Mouse (Mus musculus): ENCODE measurements around the gene Cyb561d2. TPM values are rescaled to one million over a fixed set of nuclear protein-coding genes. Genes with fewer than 3 reads are reported as not detected.
"Not testable (repeated sequence)": the region's sequence is repeated elsewhere in the genome, so short reads cannot be mapped to it uniquely, and the experiment has no call there.

The Cyb561d2 gene
- polyA plus RNA-seq, 1 experiment from 2014 or later: 14.3 TPM

- no peaks in the 10 kb centered on the region for H3K27me3 ChIP-seq (ENCODE audit: control insufficient read depth, insufficient read depth, low read length)
- H3K4me1 ChIP-seq (replicated peaks; ENCODE audit: control insufficient read depth, insufficient read depth, low read length): peaks cover 28% of the 10 kb centered on the region
- H3K4me2 ChIP-seq (ENCODE audit: low read depth, low read length, severe bottlenecking): peak within 1 kb of the TSS; percentile 81
- 6% methylated on average over 18 of the region's 18 CpGs for WGBS
- ATAC-seq (replicated peaks; ENCODE audit: low FRiP score) (no peak), DNase-seq (ENCODE audit: low spot score) (peak; percentile 58)
- H3K4me3 ChIP-seq (ENCODE audit: low read depth, low read length): peak within 1 kb of the TSS; percentile 79
- H3K27ac ChIP-seq (ENCODE audit: low read depth, low read length): peak within 1 kb of the TSS; percentile 81
- H3K9me3 ChIP-seq (ENCODE audit: control insufficient read depth, low read length): no peaks in the 10 kb centered on the region
- peak within 1 kb of the TSS; percentile 94 for H3K9ac ChIP-seq (ENCODE audit: low read length)
- H3K36me3 ChIP-seq (ENCODE audit: control insufficient read depth, insufficient read depth, low read length): peaks cover 13% of the 10 kb centered on the region; the same call in 1 of the 2 replicates
Observed at GRCm38 (mm10) chr9:107567702-107568319, 25.8 kb upstream of the Cyb561d2 start, which contains the start of gene Hyal2. Gene Hyal2, plus strand, starts transcription at chr9:107567945.

DNA sequence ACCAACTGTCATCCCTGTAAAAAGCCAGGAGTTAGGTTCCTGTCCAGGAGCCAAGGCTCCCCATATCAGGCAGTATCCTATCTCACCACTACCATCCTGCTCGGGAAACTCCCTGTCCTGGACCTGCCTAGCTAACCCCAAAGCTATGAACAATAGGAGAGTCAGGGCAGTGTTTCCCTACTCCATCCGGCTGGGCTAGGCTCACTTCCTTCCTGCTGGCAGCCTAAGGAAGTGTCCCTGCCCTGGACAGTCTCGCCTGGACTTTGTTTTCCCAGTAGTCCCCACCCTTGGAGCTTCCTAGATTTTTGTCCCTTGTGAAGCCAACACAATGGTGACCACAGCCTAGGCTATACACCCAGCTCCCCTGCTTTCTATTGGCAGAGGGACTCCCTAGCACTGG, 24.9 kb upstream of the Cyb561d2 start:
- no peak overlapping the region for H3K27ac ChIP-seq (ENCODE audit: low read depth, low read length)

DNA sequence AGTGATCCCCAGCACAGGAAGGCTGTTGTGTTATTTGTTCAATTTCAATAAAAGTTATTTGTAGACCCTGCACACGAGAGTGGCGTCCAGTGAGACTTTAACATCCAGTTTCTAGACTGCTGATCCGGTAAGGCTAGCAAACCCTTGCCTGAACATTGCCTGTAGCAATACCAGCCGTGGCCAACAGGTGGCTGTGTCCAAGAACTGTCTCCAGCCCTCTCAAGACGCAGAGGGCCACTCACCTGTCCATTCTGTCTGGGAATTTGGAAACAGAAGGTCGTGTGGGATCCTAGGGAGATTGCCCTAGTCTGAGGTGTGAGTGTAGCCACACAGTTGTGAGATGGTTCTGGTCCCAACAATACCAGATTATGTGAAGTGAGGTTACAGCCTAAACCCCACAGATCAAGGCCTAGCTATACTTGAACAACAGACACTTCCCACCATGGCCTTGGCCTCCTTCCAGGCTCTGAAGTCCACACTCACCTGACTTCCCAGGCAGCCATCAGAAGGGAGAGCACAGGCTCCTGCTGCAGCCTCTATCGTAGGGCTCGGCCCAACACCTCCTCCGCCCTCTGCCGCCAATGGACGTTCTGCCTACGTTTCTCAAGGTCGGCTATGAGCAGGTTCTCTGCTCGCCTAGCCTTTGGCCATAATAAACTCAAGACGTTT, 24.2 kb upstream of the Cyb561d2 start:
- Histone ChIP-seq H3K4me3 (ENCODE audit: low read depth, low read length) (no peak overlapping the region), H3K36me3 (ENCODE audit: control insufficient read depth, insufficient read depth, low read length) (peaks cover 9% of the 10 kb centered on the region; the same call in 1 of the 2 replicates), H3K4me2 (ENCODE audit: low read depth, low read length, severe bottlenecking) (no peak overlapping the region), H3K4me1 (replicated peaks; ENCODE audit: control insufficient read depth, insufficient read depth, low read length) (peaks cover 24% of the 10 kb centered on the region), H3K9me3 (ENCODE audit: control insufficient read depth, low read length) (no peaks in the 10 kb centered on the region), H3K27me3 (ENCODE audit: control insufficient read depth, insufficient read depth, low read length) (no peaks in the 10 kb centered on the region), H3K9ac (ENCODE audit: low read length) (no peak overlapping the region), H3K27ac (ENCODE audit: low read depth, low read length) (no peak overlapping the region)
- no peak for ATAC-seq (replicated peaks; ENCODE audit: low FRiP score)
- WGBS: 62% methylated on average over 15 of the region's 15 CpGs
- DNase-seq (ENCODE audit: low spot score): peak; percentile 89

More for the DNA sequence above, 24.9 kb upstream of the Cyb561d2 start:
- Histone ChIP-seq H3K27me3 (ENCODE audit: control insufficient read depth, insufficient read depth, low read length) (no peaks in the 10 kb centered on the region), H3K9me3 (ENCODE audit: control insufficient read depth, low read length) (no peaks in the 10 kb centered on the region), H3K4me2 (ENCODE audit: low read depth, low read length, severe bottlenecking) (no peak overlapping the region), H3K9ac (ENCODE audit: low read length) (no peak overlapping the region), H3K4me3 (ENCODE audit: low read depth, low read length) (no peak overlapping the region), H3K4me1 (replicated peaks; ENCODE audit: control insufficient read depth, insufficient read depth, low read length) (peaks cover 28% of the 10 kb centered on the region), H3K36me3 (ENCODE audit: control insufficient read depth, insufficient read depth, low read length) (peaks cover 7% of the 10 kb centered on the region; the same call in 1 of the 2 replicates)
- ATAC-seq (replicated peaks; ENCODE audit: low FRiP score) (no peak), DNase-seq (ENCODE audit: low spot score) (no peak)
- WGBS: 65% methylated on average over 3 of the region's 3 CpGs

DNA sequence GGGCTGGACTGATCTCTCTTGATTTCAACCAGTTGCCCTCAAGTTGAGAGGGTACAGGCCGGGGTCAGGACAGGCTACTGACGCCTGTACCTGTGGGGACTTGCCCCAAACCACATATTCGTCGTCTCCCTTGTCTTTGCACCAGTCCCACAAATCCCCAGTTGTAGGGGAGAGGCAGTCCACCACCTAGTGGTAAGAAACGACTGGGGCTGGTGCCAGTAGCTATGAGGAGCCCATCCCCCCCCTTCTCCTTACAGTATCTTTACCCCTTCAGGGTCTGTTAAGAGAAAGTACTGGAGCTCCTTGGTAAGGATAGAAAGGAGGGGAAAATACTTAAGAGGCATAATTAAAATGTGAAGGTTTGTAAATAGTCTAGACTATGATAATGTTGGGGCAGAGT, 23.6 kb upstream of the Cyb561d2 start:
- H3K27me3 ChIP-seq (ENCODE audit: control insufficient read depth, insufficient read depth, low read length); DNase-seq (ENCODE audit: low spot score); H3K4me3 ChIP-seq (ENCODE audit: low read depth, low read length); H3K9ac ChIP-seq (ENCODE audit: low read length); H3K36me3 ChIP-seq (ENCODE audit: control insufficient read depth, insufficient read depth, low read length); H3K27ac ChIP-seq (ENCODE audit: low read depth, low read length); ATAC-seq (replicated peaks; ENCODE audit: low FRiP score); H3K4me2 ChIP-seq (ENCODE audit: low read depth, low read length, severe bottlenecking); H3K9me3 ChIP-seq (ENCODE audit: control insufficient read depth, low read length): not testable (repeated sequence)
- peaks cover 19% of the 10 kb centered on the region for H3K4me1 ChIP-seq (replicated peaks; ENCODE audit: control insufficient read depth, insufficient read depth, low read length)
- 48% methylated on average over 5 of the region's 5 CpGs for WGBS

DNA sequence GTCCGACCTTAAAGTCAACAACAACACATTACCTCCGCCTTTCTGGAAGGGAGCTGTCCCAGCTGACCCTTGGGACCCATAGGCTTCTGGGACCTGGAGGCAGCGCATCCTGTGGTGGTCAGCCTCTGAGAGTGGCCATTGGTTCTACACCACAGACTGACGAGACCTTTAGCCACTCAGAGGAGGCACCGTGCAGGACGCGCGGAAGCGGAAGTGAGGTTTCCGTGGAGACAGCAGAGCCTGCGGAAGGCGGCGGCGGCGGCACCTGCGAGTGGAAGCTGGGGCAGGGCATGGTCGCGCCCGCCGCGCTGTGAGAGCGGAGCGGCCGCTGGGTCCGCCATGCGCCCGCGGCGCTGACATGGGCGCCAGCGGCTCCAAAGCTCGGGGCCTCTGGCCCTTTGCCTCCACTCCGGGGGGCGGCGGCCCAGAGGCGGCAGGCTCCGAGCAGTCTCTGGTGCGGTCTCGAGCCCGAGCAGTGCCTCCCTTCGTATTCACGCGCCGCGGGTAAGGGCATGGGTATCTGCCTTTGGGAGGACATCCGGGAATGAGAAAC, 21.1 kb upstream of the Cyb561d2 start, which contains the start of gene Tusc2:
TSS of gene Tusc2 (plus strand) at position 227 of the 553 bp plus-strand sequence.
- peak within 1 kb of the TSS; percentile 89 for H3K4me3 ChIP-seq (ENCODE audit: low read depth, low read length)
- H3K4me1 ChIP-seq (replicated peaks; ENCODE audit: control insufficient read depth, insufficient read depth, low read length): peaks cover 11% of the 10 kb centered on the region
- H3K9me3 ChIP-seq (ENCODE audit: control insufficient read depth, low read length): no peaks in the 10 kb centered on the region
- DNase-seq (ENCODE audit: low spot score): peak; percentile 96
- H3K4me2 ChIP-seq (ENCODE audit: low read depth, low read length, severe bottlenecking): peak within 1 kb of the TSS; percentile 87
- under 1% methylated on average over 46 of the region's 46 CpGs for WGBS
- peaks cover 21% of the 10 kb centered on the region; the same call in 1 of the 2 replicates for H3K36me3 ChIP-seq (ENCODE audit: control insufficient read depth, insufficient read depth, low read length)
- H3K27me3 ChIP-seq (ENCODE audit: control insufficient read depth, insufficient read depth, low read length): no peaks in the 10 kb centered on the region
- H3K9ac ChIP-seq (ENCODE audit: low read length): peak within 1 kb of the TSS; percentile 81
- H3K27ac ChIP-seq (ENCODE audit: low read depth, low read length): no peak within 1 kb of the TSS
- ATAC-seq (replicated peaks; ENCODE audit: low FRiP score): peak; percentile 95

DNA sequence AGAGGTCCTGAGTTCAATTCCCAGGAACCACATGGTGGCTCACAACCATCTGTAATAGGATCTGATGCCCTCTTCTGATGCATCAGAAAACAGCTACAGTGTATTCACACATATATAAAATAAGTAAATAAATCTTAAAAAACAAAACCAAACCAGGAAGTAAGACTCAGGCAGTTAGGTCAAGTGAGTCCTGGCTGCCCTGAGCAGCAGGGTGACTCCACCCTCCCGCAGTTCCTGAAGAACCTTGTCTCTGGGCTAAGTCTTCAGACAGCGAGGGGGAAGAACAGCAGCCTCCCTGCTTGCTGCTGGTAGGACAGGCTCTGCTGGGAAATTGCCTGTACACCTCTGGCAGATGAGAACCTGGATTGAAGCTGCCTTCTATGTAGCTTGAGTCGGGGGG, 14.4 kb upstream of the Cyb561d2 start:
- H3K9me3 ChIP-seq (ENCODE audit: control insufficient read depth, low read length): no peaks in the 10 kb centered on the region
- H3K4me2 ChIP-seq (ENCODE audit: low read depth, low read length, severe bottlenecking): peak overlapping the region; percentile 78; the same call in 1 of the 2 replicates
- H3K9ac ChIP-seq (ENCODE audit: low read length): peak overlapping the region; percentile 39; the same call in 1 of the 2 replicates
- 83% methylated on average over 3 of the region's 3 CpGs for WGBS
- H3K36me3 ChIP-seq (ENCODE audit: control insufficient read depth, insufficient read depth, low read length): peaks cover 17% of the 10 kb centered on the region; the same call in 1 of the 2 replicates
- peaks cover 25% of the 10 kb centered on the region for H3K4me1 ChIP-seq (replicated peaks; ENCODE audit: control insufficient read depth, insufficient read depth, low read length)
- no peak for ATAC-seq (replicated peaks; ENCODE audit: low FRiP score)
- peak overlapping the region; percentile 67 for H3K4me3 ChIP-seq (ENCODE audit: low read depth, low read length)
- DNase-seq (ENCODE audit: low spot score): no peak
- H3K27ac ChIP-seq (ENCODE audit: low read depth, low read length): no peak overlapping the region
- peaks cover 2% of the 10 kb centered on the region; the same call in 1 of the 2 replicates for H3K27me3 ChIP-seq (ENCODE audit: control insufficient read depth, insufficient read depth, low read length)

DNA sequence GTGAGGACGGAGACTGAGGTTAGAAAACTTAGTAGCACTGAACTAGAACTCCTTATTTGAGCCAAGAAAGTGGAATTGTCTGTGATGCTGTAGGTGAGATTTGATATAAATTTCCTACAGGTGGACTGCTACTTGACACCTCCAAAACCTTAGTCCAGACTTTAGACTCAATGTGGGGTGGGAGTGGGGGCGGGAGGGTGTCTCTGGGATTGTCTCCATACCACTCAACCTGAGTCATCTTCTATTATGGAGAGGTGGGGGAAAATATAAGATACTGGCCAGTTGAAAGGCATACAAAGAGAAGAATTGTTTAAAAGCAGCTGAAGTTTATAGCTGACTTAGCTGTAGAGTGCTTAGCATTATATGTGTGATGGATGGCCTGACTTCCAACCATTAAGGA, 13.7 kb upstream of the Cyb561d2 start:
- WGBS: 47% methylated on average over 2 of the region's 2 CpGs
- Histone ChIP-seq H3K9me3 (ENCODE audit: control insufficient read depth, low read length) (no peaks in the 10 kb centered on the region), H3K27me3 (ENCODE audit: control insufficient read depth, insufficient read depth, low read length) (peaks cover 6% of the 10 kb centered on the region; the same call in 1 of the 2 replicates), H3K9ac (ENCODE audit: low read length) (peak overlapping the region; percentile 86), H3K4me3 (ENCODE audit: low read depth, low read length) (peak overlapping the region; percentile 67), H3K36me3 (ENCODE audit: control insufficient read depth, insufficient read depth, low read length) (peaks cover 14% of the 10 kb centered on the region; the same call in 1 of the 2 replicates), H3K4me2 (ENCODE audit: low read depth, low read length, severe bottlenecking) (peak overlapping the region; percentile 78), H3K27ac (ENCODE audit: low read depth, low read length) (no peak overlapping the region), H3K4me1 (replicated peaks; ENCODE audit: control insufficient read depth, insufficient read depth, low read length) (peaks cover 29% of the 10 kb centered on the region)
- DNase-seq (ENCODE audit: low spot score) (no peak), ATAC-seq (replicated peaks; ENCODE audit: low FRiP score) (no peak)

DNA sequence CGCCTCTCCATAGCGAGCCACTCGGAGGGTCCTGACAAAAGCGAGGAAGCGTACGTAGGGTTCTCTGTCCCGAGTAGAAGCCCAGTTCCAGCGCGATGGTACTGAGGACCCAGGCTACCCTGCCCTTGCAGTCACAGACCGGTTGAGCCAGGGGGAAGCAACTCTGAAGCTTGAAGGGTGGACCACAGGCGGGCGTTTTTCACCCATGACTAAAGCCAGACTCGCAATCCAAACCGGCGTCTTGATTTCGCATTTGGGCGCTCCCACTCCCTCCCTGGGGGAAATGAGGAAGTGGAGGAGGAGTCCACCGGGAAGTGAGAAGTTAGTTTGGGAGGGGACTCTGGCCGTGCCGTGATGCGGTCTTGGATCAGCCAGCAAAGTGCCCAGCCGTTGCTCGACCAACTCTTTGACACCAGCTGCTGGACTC, 13.1 kb upstream of the Cyb561d2 start:
- Histone ChIP-seq H3K9me3 (ENCODE audit: control insufficient read depth, low read length) (no peaks in the 10 kb centered on the region), H3K4me1 (replicated peaks; ENCODE audit: control insufficient read depth, insufficient read depth, low read length) (peaks cover 29% of the 10 kb centered on the region), H3K4me3 (ENCODE audit: low read depth, low read length) (peak overlapping the region; percentile 67), H3K9ac (ENCODE audit: low read length) (peak overlapping the region; percentile 86), H3K27me3 (ENCODE audit: control insufficient read depth, insufficient read depth, low read length) (peaks cover 12% of the 10 kb centered on the region), H3K36me3 (ENCODE audit: control insufficient read depth, insufficient read depth, low read length) (peaks cover 13% of the 10 kb centered on the region; the same call in 1 of the 2 replicates), H3K4me2 (ENCODE audit: low read depth, low read length, severe bottlenecking) (peak overlapping the region; percentile 78), H3K27ac (ENCODE audit: low read depth, low read length) (peak overlapping the region; percentile 78)
- DNase-seq (ENCODE audit: low spot score): no peak
- peak; percentile 19 for ATAC-seq (replicated peaks; ENCODE audit: low FRiP score)
- WGBS: under 1% methylated on average over 21 of the region's 23 CpGs

All from forebrain, embryonic 11.5 days (tissue).